Mouse (Mus musculus) ES-E14 (cell line): ENCODE measurements around the gene Arhgap10. TPM values are rescaled to one million over a fixed set of nuclear protein-coding genes. Genes with fewer than 3 reads are reported as not detected.

Experiments used
- DNase-seq: peaks from one replicate; pipeline ENCODE4 v3.0.0-alpha.2; 2013; ENCODE audit warnings: low read depth, low spot score
- H3K27ac ChIP-seq: 2 replicates; pipeline ENCODE4 v1.5.1; 2012; ENCODE audit warnings: low read depth, mild to moderate bottlenecking, low read length, moderate library complexity, mixed read lengths; ENCODE audit not compliant: poor library complexity, insufficient read depth, severe bottlenecking
- H3K36me3 ChIP-seq: 2 replicates; pipeline ENCODE4 v1.6.1; 2012; ENCODE audit warnings: mild to moderate bottlenecking, low read length, moderate library complexity, mixed read lengths; ENCODE audit not compliant: control insufficient read depth, poor library complexity, insufficient read depth, severe bottlenecking
- H3K4me1 ChIP-seq, 2 experiments: fragments of 150-350 bp in 1 of 2; sonication (generic) in 1 of 2; 2 replicates each; pipeline ENCODE4 v1.6.1; 2012; ENCODE audit warnings: low read length in 2 of 2, mild to moderate bottlenecking in 1 of 2, mixed read lengths in 1 of 2; ENCODE audit not compliant: control insufficient read depth in 2 of 2, insufficient read depth in 2 of 2, poor library complexity in 1 of 2
- H3K4me3 ChIP-seq, 2 experiments: fragments of 150-350 bp in 1 of 2; sonication (generic) in 1 of 2; 2 replicates each; pipeline ENCODE4 v1.5.1; 2012; ENCODE audit warnings: low read length in 2 of 2, low read depth in 1 of 2, mild to moderate bottlenecking in 1 of 2, mixed read lengths in 1 of 2; ENCODE audit not compliant: insufficient read depth in 1 of 2, poor library complexity in 1 of 2, severe bottlenecking in 1 of 2
- H3K9ac ChIP-seq: 2 replicates; pipeline ENCODE4 v1.6.1; 2012; ENCODE audit warnings: low read depth, mild to moderate bottlenecking, low read length, mixed read lengths; ENCODE audit not compliant: poor library complexity, insufficient read depth, severe bottlenecking
- H3K9me3 ChIP-seq: fragments of 150-350 bp; sonication (generic); 2 replicates; pipeline ENCODE4 v1.6.1; 2012; ENCODE audit warnings: low read depth, mild to moderate bottlenecking, low read length; ENCODE audit not compliant: control insufficient read depth, insufficient read depth
- CHD2 ChIP-seq: IDR thresholded peaks from 2 replicates; pipeline ENCODE4 v1.6.1; 2014; ENCODE audit warnings: mild to moderate bottlenecking, low read depth, low read length, inconsistent platforms
- HCFC1 ChIP-seq: IDR thresholded peaks from 2 replicates; pipeline ENCODE4 v1.6.1; 2012; ENCODE audit warnings: low read length, inconsistent platforms, borderline replicate concordance; ENCODE audit not compliant: insufficient read depth
- MAFK ChIP-seq: IDR thresholded peaks from 2 replicates; pipeline ENCODE4 v1.6.1; 2014; ENCODE audit warnings: mild to moderate bottlenecking, low read depth, low read length, inconsistent platforms; ENCODE audit not compliant: insufficient read depth
- ZC3H11A ChIP-seq: IDR thresholded peaks from 2 replicates; pipeline ENCODE4 v1.6.1; 2012; ENCODE audit warnings: low read depth, mild to moderate bottlenecking, inconsistent platforms, low read length, borderline replicate concordance
- ZNF384 ChIP-seq: IDR thresholded peaks from 2 replicates; pipeline ENCODE4 v1.6.1; 2012; ENCODE audit warnings: low read depth, low read length, inconsistent platforms
- in situ Hi-C, 2 experiments: fragments of 600-800 bp; cut with MboI; formaldehyde crosslinking; loops; one replicate each; pipeline ENCODE4 v1.15.1; 2025; ENCODE audit warnings: low sequenced_read_pairs in 2 of 2, inconsistent platforms in 1 of 2; ENCODE audit not compliant: unreplicated experiment in 2 of 2
- total RNA-seq: library from RNA; depleted of rRNA; stranded (reverse); fragments of 300-350 nt; gene quantifications from 2 replicates; pipeline ENCODE4 v1.2.3, GENCODE M21; 2012

Arhgap10 gene
- total RNA-seq, 1 experiment: 10.8 TPM

GRCm38 (mm10) chr8:77380844-77381243, 136.9 kb downstream of the Arhgap10 start:
- H3K9ac ChIP-seq: no peak overlapping the region
- H3K36me3 ChIP-seq: peaks cover 1% of the 10 kb centered on the region; the same call in 1 of the 2 replicates
- in situ Hi-C loops: no loop called here
- H3K4me3 ChIP-seq: no peak overlapping the region
- no peaks in the 10 kb centered on the region; a peak in 1 of 4 replicates for H3K4me1 ChIP-seq
- TF ChIP-seq MAFK: no peak
- no peak for TF ChIP-seq HCFC1
- no peak for TF ChIP-seq CHD2
- no peak for TF ChIP-seq ZC3H11A
- no peak for TF ChIP-seq ZNF384
- no peaks in the 10 kb centered on the region for H3K9me3 ChIP-seq
- H3K27ac ChIP-seq: no peak overlapping the region
- no peak for DNase-seq

GRCm38 (mm10) chr8:77379300-77379699, 138.5 kb downstream of the Arhgap10 start:
- TF ChIP-seq HCFC1 (no peak), ZC3H11A (no peak), CHD2 (no peak), MAFK (no peak), ZNF384 (no peak)
- no peaks in the 10 kb centered on the region for H3K9me3 ChIP-seq
- H3K36me3 ChIP-seq: peaks cover 1% of the 10 kb centered on the region; the same call in 1 of the 2 replicates
- no peak overlapping the region for H3K27ac ChIP-seq
- no peak overlapping the region for H3K4me3 ChIP-seq
- in situ Hi-C loops: no loop called here
- DNase-seq: peak; percentile 57
- no peak overlapping the region for H3K9ac ChIP-seq
- no peaks in the 10 kb centered on the region; a peak in 1 of 4 replicates for H3K4me1 ChIP-seq

- H3K4me1 ChIP-seq: no peaks in the 10 kb centered on the region; a peak in 1 of 4 replicates
- H3K9me3 ChIP-seq: no peaks in the 10 kb centered on the region
- H3K9ac ChIP-seq: no peak overlapping the region
- no peaks in the 10 kb centered on the region for H3K36me3 ChIP-seq
- no peak for DNase-seq
- no peak overlapping the region for H3K27ac ChIP-seq
- H3K4me3 ChIP-seq: no peak overlapping the region
- in situ Hi-C loops: no loop called here
- no peak for TF ChIP-seq ZNF384
- TF ChIP-seq CHD2: no peak
- no peak for TF ChIP-seq MAFK
Observed at GRCm38 (mm10) chr8:77376451-77376853, 141.3 kb downstream of the Arhgap10 start.

DNA sequence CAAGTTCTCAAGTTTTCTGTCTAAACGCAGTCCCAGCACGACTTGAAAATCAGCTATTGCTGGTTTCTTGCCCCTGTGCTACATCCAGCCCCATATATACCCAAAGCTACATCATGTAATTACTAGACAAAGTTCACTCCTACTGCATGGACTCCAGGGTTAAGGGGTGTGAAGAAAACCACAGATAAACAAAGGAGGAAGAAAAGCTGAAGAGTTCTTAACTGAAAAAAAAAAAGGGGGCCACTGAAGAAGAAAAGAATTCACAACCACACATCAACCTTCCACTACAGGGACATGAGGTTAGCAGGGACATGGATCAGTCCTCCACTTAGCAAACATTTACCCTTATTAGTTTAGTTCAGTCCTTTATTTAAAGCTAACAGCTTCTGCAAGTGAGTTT, 141.8 kb downstream of the Arhgap10 start:
- Histone ChIP-seq H3K4me1 (no peaks in the 10 kb centered on the region; a peak in 1 of 4 replicates), H3K4me3 (no peak overlapping the region), H3K36me3 (no peaks in the 10 kb centered on the region), H3K27ac (no peak overlapping the region), H3K9me3 (no peaks in the 10 kb centered on the region), H3K9ac (no peak overlapping the region)
- no peak for DNase-seq
- TF ChIP-seq CHD2 (no peak), HCFC1 (no peak), ZC3H11A (no peak), ZNF384 (no peak)
- in situ Hi-C loops: no loop called here

DNA sequence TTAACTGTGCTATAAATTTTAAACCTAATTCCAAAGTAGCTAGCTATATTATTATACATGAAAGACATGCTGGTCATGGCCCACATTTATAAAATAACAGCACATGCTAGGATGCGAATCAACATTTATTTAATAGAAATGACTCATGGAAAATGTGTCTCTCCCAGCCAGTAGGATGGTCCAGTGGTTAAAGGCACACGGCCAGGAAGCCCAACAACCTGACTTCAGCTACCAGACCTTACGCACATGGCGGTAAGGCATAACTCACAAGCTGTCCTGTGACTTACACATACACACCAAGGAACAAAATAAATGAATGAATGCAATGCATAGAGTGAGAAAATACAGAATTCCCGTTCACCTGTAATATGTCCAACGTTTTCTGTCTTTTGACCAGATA, 146.7 kb downstream of the Arhgap10 start:
- Histone ChIP-seq H3K9ac (no peak overlapping the region), H3K4me1 (no peaks in the 10 kb centered on the region), H3K4me3 (no peak overlapping the region), H3K36me3 (no peaks in the 10 kb centered on the region), H3K9me3 (no peaks in the 10 kb centered on the region), H3K27ac (no peak overlapping the region)
- in situ Hi-C loops: no loop called here
- no peak for DNase-seq
- TF ChIP-seq CHD2 (no peak), MAFK (no peak), HCFC1 (no peak), ZC3H11A (no peak), ZNF384 (no peak)
